Mouse (Mus musculus): ENCODE measurements at regions not wholly inside any gene's neighbourhood (a gene's known extent, or its start where the extent isn't known, plus 50 kb on each side); places are given as distances from the start of the nearest gene placed in this dataset.
"Not testable (repeated sequence)": the region's sequence is repeated elsewhere in the genome, so short reads cannot be mapped to it uniquely, and the experiment has no call there.

DNA sequence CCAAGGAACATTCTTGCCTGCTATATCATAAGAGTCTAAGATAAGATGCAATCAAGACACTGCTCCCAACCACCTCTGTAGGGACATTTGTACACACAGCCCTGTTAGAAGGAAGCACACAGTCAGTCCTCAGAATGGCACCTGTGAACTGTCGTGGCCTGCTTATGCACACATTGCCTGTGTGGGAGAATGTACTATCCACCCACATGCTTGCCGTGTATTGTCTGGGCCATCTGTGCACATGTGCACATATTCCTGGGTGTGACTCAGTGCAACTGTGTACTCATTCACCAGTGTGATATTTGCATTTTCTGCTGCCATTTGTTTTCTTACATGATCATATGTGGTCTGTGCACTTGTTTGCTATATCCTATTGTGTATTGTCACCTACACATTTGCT, 333.8 kb upstream of the 3110018I06Rik start:
- no peak for DNase-seq (ENCODE audit: low spot score in 2 of 2)

DNA sequence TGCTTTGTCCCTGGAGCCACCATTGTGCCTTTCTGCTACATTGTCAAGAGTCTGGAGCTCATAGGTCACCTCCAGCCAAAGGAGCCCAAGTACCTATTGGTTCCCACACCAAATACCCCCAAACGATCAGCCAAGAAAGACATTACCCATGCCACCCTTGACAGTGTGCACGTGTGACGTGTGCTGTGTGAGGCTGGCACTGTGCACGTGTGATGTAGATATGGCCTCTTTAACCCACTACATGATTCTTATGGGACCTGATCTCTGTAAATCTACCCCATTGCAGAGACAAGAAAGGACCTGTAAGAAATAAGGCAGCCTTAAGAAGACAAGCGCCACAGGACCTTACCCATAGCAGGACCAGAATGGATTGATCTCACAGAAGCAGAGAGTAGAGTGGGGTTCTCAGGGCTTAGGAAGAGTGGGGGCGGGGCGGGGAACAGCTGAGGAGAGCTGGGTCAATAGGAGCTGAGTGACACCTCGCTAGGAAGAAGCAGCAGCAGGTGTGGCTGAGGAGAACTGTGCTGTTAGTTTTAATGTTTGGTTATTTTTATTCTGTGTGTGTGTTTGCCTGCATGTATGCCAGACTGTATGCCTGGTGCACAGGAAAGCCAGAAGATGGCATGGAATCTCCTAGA, 331.5 kb upstream of the 3110018I06Rik start:
- DNase-seq (ENCODE audit: low spot score in 2 of 2): no peak

DNA sequence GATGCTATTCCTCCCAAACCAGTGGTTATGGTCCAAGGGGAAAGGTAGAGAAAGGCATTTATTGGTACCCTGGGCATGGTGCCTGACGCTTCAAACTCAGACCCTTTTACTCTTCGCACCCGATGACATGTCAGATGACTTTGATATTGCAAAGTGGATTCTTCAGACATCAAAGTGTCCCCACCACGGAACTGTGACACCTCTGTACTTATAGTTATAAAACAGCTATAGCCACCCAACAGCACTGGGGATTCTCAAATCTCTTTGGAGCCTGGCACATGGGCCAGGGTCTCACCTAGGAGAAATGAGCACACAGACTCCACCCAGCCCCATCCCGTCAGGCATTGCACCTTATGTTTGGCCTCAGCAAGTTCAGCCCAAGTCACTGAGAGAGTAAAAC, 329.3 kb upstream of the 3110018I06Rik start:
- DNase-seq (ENCODE audit: low spot score in 2 of 2): no peak

DNA sequence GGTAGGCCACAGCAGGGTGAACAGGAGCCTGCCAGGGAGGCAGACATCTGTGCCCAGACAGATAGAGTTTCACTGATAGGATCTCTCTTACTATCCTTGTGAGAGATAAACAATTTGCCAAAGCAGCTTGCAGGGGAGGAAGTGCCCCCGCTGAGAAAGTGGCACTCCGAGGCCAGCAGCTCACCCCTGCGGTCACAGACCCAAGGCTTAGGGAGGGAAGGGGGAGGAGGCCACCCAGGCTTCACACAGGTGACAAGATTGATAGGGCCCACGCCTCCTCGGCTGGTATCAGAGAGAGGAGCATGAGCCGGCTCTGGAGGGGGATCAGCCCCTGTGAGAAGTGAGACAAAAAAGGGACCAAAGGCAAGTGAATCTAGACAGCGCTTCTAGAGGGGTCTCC, 328.3 kb upstream of the 3110018I06Rik start:
- DNase-seq (ENCODE audit: low spot score in 2 of 2): no peak

DNA sequence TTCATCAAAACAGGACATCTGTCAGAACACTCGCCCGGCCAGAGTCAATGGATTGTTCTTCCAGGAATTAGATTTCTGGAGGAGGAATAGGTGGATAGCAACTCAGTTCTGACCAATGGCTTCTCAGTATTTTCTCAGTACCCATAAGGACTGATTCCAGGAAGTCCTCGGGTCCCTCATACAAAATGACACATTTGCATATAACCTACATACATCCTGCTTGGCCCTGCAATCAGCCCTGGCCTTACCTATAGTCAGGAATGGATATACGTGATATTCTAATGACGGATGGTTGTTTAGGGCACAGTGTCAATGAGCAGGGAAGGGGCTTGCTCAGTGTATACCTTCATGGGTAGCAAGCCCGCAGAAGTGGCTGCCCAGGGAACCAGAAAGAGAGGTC, 327.8 kb upstream of the 3110018I06Rik start:
- no peak for DNase-seq (ENCODE audit: low spot score in 2 of 2)

DNA sequence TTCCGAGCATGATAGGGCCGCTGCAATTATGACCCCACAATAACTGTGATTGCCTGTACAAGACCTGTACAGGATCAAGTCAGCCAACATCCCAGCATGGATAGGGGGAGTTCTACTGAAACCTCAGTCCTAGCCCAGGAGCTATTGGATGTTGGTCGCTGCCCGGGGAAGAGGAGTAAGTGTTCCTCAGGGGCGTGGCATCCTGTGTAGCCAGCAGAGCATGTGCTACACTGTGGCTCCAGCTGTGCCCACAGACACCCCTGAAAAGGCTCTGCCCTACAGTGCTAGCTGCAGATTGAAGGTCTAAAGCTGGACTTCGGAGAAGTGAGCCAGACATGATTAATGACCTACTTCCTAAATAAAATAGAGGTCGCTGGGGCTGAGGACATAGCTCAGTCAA, 317.5 kb upstream of the 3110018I06Rik start:
- no peak for DNase-seq (ENCODE audit: low spot score in 2 of 2)

DNA sequence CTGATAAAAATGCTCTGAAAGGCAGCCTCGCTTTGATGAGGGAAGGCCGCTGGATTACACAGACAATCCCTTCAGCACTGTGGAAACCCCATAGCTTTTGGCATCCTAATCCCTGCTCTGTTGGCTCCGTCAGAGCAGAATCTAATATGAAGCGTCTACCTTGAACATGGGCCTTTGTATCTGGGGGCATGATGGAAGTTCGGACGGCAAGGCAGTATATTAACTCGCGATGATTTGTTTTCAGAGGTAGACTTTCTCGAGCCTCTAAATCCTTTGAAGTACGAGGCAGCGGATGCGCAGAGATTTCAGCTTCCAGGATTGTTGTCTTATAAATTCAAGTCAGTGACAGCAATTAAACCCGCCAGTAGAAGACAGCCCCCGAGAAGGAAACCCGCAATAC, 316.8 kb upstream of the 3110018I06Rik start:
- no peak for DNase-seq (ENCODE audit: low spot score in 2 of 2)

DNA sequence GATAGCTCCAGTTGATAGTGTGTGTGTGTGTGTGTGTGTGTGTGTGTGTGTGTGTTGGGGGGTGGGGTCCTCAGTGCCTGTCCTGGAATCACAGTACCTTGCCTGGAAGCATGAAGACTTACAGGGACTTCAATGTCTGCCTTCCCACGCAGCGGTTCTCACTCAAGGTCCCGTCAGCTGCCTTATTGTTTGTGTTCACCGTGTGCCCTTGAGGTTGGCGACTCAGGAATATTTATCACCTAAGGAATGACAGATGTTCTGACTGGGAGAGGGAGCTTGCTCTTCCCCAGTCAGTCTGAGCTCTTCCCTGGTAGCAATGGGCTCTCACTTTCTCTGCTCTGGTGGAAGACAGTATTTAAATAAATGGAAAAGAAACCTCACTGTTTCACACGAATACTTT, 309.8 kb upstream of the 3110018I06Rik start:
- no peak for DNase-seq (ENCODE audit: low spot score in 2 of 2)

DNA sequence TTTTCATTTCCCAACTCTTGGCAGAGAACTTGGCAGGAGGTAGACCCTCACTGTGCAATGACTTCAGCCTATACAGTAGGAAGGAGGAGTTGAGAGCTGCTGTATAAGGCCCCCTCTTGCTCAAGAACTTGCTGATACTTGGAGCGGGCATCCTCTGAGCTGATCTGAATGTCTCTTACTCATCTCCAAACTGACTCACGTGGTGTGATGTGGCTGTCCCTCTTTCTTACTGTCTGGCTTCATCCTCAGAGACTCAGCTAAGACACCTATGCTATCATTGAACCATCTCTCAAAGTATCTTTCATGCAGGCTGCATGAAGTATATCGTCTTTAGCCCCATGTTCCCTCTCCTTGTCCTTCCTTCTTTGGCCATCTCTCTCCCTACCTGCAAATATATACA, 307.9 kb upstream of the 3110018I06Rik start:
- DNase-seq (ENCODE audit: low spot score in 2 of 2): no peak

DNA sequence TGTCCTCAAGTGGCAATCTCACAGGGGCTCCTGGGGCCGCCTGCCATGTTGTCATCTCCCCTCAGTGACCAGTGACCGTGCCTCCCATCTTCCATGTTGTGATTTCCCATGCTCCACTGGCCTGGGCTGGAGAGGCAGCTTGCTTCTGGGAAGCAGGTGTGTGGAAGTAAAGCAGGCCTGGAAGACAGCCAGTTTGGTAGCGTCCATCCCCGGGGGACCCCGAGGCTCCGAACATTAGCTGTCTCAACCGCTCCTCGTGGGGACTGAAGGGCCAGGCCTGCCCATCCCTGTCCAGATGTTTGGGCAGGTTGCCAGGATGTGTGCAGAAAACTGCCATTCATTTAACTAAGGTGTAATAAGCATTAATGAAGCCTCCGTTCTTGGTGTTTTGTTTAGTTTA, 307.1 kb upstream of the 3110018I06Rik start:
- no peak for DNase-seq (ENCODE audit: low spot score in 2 of 2)

DNA sequence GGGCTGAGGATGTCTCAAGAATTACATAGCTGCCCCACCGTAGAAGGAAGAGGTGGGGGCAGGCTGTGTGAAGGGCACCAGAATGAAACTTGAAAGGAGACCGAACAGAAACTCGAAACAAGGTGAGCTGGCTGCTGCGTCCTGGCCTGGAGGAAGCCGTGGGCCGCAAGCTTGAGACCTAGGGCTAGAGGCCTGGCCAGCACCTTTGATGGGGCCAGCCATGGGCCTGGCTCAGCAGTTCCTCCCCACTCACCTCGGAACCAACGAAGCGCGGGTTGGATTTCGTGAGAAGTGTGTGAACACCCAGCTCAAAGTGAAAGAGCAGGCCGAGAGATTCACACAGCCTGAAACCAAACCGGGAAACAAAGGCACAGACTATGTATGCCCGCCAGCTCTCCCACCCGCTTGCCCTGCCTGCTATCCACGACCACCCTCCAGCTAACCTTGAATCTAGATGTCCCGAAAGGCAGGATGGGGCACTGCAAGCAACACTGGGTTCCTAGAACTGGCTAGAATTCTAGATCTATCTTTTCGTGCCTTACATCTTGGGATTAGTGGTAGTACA, 306.3 kb upstream of the 3110018I06Rik start:
- DNase-seq (ENCODE audit: low spot score in 2 of 2): no peak

DNA sequence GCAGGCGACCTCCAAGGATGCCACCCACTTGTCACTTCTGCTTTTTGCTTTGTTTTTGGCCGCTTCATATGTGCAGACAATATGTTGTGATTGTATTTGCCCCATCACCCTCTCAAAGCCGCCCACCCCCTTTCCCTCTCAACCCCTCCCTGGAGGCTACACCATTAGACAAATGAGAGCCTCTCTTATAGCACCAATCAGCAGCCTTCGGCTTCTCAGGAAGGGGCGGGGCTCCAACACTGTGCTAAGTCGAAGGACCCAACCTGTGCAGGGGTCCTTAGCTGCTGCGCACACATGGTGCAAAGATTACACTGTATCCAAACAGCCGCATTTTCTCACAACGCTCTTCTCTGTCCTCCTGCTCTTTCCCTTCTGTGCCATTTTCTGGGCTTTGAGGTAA, 305.1 kb upstream of the 3110018I06Rik start:
- DNase-seq (ENCODE audit: low spot score in 2 of 2): no peak

DNA sequence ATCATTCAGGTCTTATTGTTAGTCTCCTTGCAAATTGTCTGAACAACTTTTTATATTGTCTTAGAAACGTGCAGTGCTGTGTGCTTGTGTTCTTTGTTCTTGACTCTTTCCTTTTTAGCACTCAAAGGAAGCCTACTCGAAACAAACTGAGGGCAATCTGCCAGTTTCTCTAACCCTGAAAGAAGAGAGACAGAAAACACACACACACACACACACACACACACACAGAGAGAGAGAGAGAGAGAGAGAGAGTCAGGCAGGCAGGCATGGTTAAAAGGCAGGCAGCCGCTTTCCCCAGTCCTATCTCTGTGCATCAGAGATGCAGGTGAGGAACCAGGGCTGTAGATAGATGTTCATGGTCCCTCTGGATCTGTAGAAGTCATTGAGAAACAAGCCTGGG, 304.0 kb upstream of the 3110018I06Rik start:
- DNase-seq (ENCODE audit: low spot score in 2 of 2): no peak

DNA sequence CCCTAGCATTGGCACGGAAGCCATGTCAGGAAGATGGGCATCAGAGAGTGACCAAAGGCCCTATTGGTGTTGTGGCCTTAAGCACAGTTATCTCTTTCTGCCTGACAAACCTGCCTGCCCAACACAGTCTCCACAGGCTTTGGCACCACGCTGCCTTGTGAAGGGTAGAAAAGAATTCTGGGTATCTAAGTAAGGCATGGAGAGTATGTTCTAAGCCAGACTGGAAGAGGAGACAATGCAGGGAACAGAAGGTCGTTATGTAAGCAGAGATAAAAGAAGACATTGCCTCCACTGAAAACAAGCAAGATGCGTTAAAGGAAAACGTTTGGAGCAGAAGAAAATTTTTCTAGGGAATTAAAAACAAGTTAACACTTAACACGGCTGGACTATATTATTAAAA, 302.1 kb upstream of the 3110018I06Rik start:
- no peak for DNase-seq (ENCODE audit: low spot score in 2 of 2)

DNA sequence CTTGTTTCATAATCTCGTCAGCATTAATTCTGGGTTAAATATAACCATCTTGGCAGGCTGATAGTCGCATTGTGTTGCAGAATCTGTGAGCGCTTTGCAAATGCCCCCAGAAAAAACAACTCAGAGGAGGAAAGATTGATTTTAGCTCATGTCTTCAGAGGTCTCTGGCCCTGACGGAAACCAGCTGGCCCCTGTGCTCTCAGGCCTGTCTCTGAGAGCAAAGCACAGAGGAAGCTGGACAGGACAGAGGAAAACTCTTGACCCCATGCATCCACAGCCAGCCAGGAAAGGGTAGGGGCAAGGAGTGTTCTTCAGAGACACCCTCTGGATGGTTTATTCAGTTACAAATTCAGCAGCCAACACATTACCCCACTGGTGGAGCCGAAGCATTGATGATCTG, 300.4 kb upstream of the 3110018I06Rik start:
- DNase-seq (ENCODE audit: low spot score in 2 of 2): no peak

DNA sequence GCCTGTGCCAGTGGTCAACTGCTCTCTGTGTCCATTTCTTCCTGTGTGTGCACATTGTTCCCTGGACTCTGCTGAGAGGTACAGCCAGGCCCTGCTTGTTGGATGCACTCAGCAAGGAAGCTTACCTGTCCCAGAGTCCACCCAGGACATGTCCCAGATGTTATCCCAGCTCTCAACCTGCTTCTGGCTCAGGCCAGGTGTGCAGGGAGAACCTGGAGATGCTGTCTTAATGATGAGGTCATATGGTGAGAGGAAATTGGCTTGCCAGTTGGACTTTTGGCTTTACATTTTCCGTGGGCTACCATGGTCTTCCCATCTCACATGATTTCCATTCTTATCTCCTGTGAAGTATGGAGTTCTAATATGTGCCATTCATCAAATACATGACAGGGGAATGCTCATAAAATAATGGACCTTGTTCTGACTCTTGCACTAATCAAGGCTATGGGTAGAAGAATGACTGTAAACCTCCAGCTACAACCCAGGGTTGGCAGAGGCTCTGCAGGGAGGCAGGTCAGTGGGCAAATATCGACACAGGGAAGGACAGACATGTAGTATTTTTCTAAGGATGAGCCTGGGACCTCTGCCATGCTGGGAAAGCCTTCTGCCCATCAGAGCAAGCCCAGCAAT, 289.9 kb upstream of the 3110018I06Rik start:
- no peak for DNase-seq (ENCODE audit: low spot score in 2 of 2)

DNA sequence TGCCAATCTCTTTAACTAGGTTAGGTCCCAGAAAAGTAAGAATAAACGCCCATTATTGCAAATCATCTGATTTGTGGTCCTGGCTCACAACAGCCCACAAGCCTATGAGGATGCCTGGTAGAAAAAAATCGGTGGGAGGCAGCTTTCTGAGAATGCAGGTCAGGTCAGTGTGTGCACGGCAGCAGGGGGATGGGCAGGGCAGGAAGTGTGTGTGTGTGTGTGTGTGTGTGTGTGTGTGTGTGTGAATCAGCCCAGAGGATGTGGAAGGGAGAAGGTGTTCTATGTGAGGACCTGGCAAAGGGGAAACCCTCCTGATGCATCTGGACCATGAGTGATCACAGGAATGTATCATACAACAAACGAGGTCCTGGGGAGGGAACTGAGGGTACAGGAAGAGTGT, 287.5 kb upstream of the 3110018I06Rik start:
- no peak for DNase-seq (ENCODE audit: low spot score in 2 of 2)

DNA sequence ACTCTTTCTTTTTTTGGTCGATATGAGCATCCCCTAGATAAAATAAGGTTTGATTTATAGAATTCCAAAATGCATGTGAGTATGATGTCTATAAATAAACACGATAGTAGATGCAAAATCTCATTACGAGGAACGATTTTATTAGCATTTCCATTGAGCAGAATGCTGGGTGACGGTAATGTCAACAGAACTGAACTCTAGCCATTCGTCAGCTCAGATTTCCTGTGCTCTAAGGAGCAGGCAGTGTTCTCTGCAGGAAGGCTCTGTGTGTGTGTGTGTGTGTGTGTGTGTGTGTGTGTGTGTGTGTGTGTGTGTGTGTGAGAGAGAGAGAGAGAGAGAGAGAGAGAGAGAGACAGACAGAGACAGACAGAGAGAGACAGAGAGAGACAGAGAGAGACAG, 279.6 kb upstream of the 3110018I06Rik start:
- not testable (repeated sequence) for DNase-seq (ENCODE audit: low spot score in 2 of 2)

DNA sequence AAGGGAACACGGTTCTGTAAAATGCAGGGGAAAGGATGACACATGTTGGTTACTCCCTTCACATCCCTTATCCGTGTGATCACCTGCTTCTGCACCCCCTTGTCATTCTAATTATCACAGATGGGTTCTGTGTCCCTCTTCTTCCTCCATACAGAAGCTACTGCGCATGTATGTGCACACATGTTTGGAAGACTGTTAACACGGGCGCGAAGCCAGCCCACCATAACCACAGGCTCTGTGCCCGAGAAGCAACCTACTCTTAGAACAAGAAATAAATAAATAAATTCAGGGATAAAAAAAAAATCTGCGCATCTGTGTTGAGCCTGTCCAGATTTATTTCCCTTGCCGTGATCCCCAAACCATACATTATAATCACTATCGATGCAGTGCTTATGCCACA, 275.6 kb upstream of the 3110018I06Rik start:
- no peak for DNase-seq (ENCODE audit: low spot score in 2 of 2)

DNA sequence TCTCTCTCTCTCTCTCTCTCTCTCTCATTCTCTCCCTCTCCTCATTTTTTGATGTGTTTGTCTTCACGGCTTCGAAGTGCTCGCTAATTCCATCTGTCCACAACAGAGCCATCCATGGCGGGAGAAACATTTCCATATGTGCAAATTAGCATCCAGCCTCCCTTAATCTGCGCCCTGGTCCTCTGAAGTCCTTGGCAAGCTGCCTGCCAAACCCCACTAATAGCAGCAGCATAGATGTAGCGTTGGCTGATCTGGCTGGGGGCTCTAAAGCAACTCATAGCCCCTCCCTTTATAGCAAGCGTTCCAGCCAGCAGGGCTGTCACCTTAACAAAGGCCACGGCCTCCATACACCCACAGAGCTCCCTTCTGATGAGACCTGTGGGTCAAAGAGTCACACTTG, 272.3 kb upstream of the 3110018I06Rik start:
- DNase-seq (ENCODE audit: low spot score in 2 of 2): no peak

DNA sequence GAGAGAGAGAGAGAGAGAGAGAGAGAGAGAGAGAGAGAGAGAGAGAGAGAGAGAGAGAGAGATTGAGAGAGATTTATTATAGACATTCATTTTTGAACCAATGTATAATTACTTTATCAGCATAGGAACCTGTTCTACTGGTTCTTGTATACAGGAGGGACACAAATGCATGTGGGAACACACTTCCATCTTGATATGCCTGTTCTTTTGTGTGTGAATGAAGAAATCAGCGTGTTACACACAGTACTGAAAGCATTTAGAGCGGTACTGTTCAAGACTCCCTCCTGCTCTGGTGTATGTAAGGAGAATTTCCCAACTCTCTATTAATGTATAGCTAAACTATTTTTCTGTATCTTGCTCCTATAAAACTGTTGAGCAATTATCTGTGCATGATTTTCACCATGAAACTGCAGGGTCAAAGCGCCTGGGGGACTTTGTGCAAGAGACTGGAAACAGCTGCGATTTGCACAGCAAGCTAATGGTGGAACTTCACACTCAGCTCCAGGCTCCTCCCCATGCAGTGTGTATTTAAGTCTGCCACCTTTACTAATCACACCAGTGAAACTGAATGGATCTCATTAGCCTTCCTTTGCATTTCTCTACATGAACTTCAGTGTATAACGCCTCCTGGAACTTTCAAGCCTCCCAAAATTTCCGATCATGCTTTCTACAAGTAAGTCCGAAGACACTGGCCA, 267.0 kb upstream of the 3110018I06Rik start:
- no peak for DNase-seq (ENCODE audit: low spot score in 2 of 2)

DNA sequence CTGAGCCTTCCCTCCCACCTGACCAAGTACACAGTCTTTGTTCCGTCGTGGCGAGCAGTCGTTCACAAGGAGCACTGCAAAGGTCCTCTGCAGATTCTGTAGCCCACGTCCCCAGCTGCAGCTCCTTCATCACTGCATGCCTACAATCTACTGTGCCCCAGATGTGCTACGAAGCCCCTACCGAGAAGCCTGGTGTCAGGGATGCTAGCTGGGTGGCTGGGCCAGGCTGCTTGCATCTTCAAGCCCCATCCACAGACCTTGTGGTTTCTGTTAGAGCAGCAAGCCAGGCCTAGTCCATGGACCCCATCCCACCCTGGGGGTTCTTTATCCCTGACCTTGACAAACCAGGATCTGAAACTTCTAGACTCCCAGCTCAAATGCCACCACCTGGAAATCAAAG, 266.3 kb upstream of the 3110018I06Rik start:
- DNase-seq (ENCODE audit: low spot score in 2 of 2): no peak

DNA sequence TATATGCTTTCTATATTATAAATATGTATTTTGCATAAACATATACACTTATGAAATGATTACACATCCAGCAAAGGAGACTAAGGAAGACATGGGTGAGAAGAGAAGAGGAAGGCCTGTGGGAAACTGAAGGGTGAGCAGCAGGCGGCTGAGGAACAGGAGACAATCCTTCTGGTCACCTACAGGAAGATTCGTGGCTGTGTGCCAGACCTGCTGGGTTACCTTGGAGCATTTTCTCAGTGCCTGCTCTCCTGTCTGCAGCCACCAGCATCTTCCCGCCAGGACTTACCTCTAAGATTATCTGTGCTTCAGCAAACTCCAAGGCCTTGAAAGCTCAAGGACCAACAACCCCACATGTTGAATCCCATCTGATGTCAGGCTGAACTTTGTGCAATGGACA, 258.3 kb upstream of the 3110018I06Rik start:
- no peak for DNase-seq (ENCODE audit: low spot score in 2 of 2)

Data from urinary bladder, postnatal 36 days (tissue).